Mouse (Mus musculus) thymus, adult 2 months (tissue): ENCODE results near the gene Nek8. TPM values are rescaled to one million over a fixed set of nuclear protein-coding genes. Genes with fewer than 3 reads are reported as not detected.

Experiments used
- DNase-seq: peaks from one replicate; pipeline ENCODE4 v3.0.0; 2021
- H3K27ac ChIP-seq: fragments of 200-500 bp; 2 replicates; pipeline ENCODE4 v1.5.1; 2012; ENCODE audit warnings: low read length, control low read depth; ENCODE audit not compliant: control insufficient read depth, insufficient read depth
- H3K27me3 ChIP-seq: fragments of 200-500 bp; 2 replicates; pipeline ENCODE4 v1.6.1; 2012; ENCODE audit warnings: mild to moderate bottlenecking, low read length, moderate library complexity, mixed read lengths; ENCODE audit not compliant: control insufficient read depth, insufficient read depth
- H3K36me3 ChIP-seq: fragments of 200-500 bp; 2 replicates; pipeline ENCODE4 v1.6.1; 2012; ENCODE audit warnings: mild to moderate bottlenecking, low read length, moderate library complexity; ENCODE audit not compliant: control insufficient read depth, insufficient read depth
- H3K4me1 ChIP-seq: fragments of 200-500 bp; replicated peaks from 2 replicates; pipeline ENCODE4 v1.6.1; 2012; ENCODE audit warnings: low read length; ENCODE audit not compliant: control insufficient read depth, insufficient read depth
- H3K4me3 ChIP-seq: fragments of 200-500 bp; 2 replicates; pipeline ENCODE4 v1.5.1; 2012; ENCODE audit warnings: mild to moderate bottlenecking, low read length, control low read depth, moderate library complexity; ENCODE audit not compliant: control insufficient read depth, insufficient read depth
- CTCF ChIP-seq: fragments of 200-500 bp; IDR thresholded peaks from 2 replicates; pipeline ENCODE4 v1.5.1; 2012; ENCODE audit warnings: mild to moderate bottlenecking, control low read depth, low read length, moderate library complexity, borderline replicate concordance; ENCODE audit not compliant: control insufficient read depth, poor library complexity, insufficient read depth; ENCODE audit errors: extremely low read depth
- POLR2A ChIP-seq: fragments of 200-500 bp; IDR thresholded peaks from 2 replicates; pipeline ENCODE4 v1.6.1; 2012; ENCODE audit warnings: mild to moderate bottlenecking, low read length, control low read depth, moderate library complexity; ENCODE audit not compliant: control insufficient read depth, poor library complexity, insufficient read depth; ENCODE audit errors: extremely low read depth
- WGBS: fragments of 180-500 bp; shearing (Covaris S2); methylation state at CpG from one replicate; pipeline ENCODE4 v1.1.7; 2018; 5-methylcytosine and 5-hydroxymethylcytosine counted together
- polyA plus RNA-seq: library from polyadenylated mRNA; depleted of rRNA; stranded (reverse); fragments of >200 nt; gene quantifications from 2 replicates; pipeline ENCODE4 v1.2.3, GENCODE M21; 2012

The Nek8 gene
- polyA plus RNA-seq, 1 experiment, result 27.4 TPM

GRCm38 (mm10) chr11:78152299-78153231 is 23.9 kb downstream of the Nek8 start:
- H3K27me3 ChIP-seq, result no peaks in the 10 kb centered on the region
- no peaks in the 10 kb centered on the region for H3K4me1 ChIP-seq
- H3K27ac ChIP-seq, result no peak overlapping the region
- TF ChIP-seq CTCF (no peak), POLR2A (no peak)
- DNase-seq, result no peak
- peaks cover 2% of the 10 kb centered on the region for H3K36me3 ChIP-seq
- H3K4me3 ChIP-seq, result no peak overlapping the region
- WGBS, result 91% methylated on average over 9 of the region's 9 CpGs

GRCm38 (mm10) chr11:78151161-78151560 is 25.3 kb downstream of the Nek8 start:
- Histone ChIP-seq H3K4me1 (no peaks in the 10 kb centered on the region), H3K27ac (no peak overlapping the region), H3K4me3 (no peak overlapping the region), H3K27me3 (no peaks in the 10 kb centered on the region), H3K36me3 (no peaks in the 10 kb centered on the region)
- TF ChIP-seq CTCF, result no peak
- no peak for TF ChIP-seq POLR2A
- 82% methylated on average over 1 of the region's 1 CpGs for WGBS
- no peak for DNase-seq

- no peak for TF ChIP-seq CTCF
- no peak for TF ChIP-seq POLR2A
- DNase-seq, result no peak
- no peaks in the 10 kb centered on the region for H3K27me3 ChIP-seq
- no peak overlapping the region for H3K4me3 ChIP-seq
- 94% methylated on average over 6 of the region's 6 CpGs for WGBS
- no peaks in the 10 kb centered on the region for H3K4me1 ChIP-seq
- H3K27ac ChIP-seq, result no peak overlapping the region
- no peaks in the 10 kb centered on the region; the same call in 1 of the 2 replicates for H3K36me3 ChIP-seq
Observed at GRCm38 (mm10) chr11:78146707-78147543, 29.6 kb downstream of the Nek8 start.

GRCm38 (mm10) chr11:78146168-78146567 is 30.3 kb downstream of the Nek8 start:
- no peaks in the 10 kb centered on the region for H3K4me1 ChIP-seq
- H3K27me3 ChIP-seq, result no peaks in the 10 kb centered on the region
- no peak for TF ChIP-seq POLR2A
- TF ChIP-seq CTCF, result no peak
- WGBS, result 92% methylated on average over 5 of the region's 5 CpGs
- no peak overlapping the region for H3K4me3 ChIP-seq
- no peak for DNase-seq
- H3K36me3 ChIP-seq, result no peaks in the 10 kb centered on the region; the same call in 1 of the 2 replicates
- H3K27ac ChIP-seq, result no peak overlapping the region

- Histone ChIP-seq H3K4me1 (no peaks in the 10 kb centered on the region), H3K27me3 (no peaks in the 10 kb centered on the region), H3K27ac (no peak overlapping the region), H3K36me3 (no peaks in the 10 kb centered on the region; the same call in 1 of the 2 replicates), H3K4me3 (no peak overlapping the region)
- TF ChIP-seq CTCF, result no peak
- no peak for TF ChIP-seq POLR2A
- 100% methylated on average over 2 of the region's 2 CpGs for WGBS
- no peak for DNase-seq
Observed at GRCm38 (mm10) chr11:78143520-78143919, 33.0 kb downstream of the Nek8 start.

GRCm38 (mm10) chr11:78140665-78141064 is 35.8 kb downstream of the Nek8 start:
- TF ChIP-seq POLR2A (no peak), CTCF (no peak)
- no peaks in the 10 kb centered on the region for H3K4me1 ChIP-seq
- H3K27me3 ChIP-seq, result no peaks in the 10 kb centered on the region
- H3K27ac ChIP-seq, result no peak overlapping the region
- WGBS, result 85% methylated on average over 5 of the region's 5 CpGs
- H3K4me3 ChIP-seq, result no peak overlapping the region
- H3K36me3 ChIP-seq, result no peaks in the 10 kb centered on the region; the same call in 1 of the 2 replicates
- DNase-seq, result no peak
